Mouse (Mus musculus): ENCODE results near the gene Mrpl39.

The Mrpl39 gene

GRCm38 (mm10) chr16:84698708-84699107 is 36.8 kb downstream of the Mrpl39 start:
- no peak for DNase-seq (ENCODE audit: low spot score in 2 of 2)

- DNase-seq (ENCODE audit: low spot score in 2 of 2) = no peak
Measured at GRCm38 (mm10) chr16:84696178-84696577, 39.4 kb downstream of the Mrpl39 start.

- DNase-seq (ENCODE audit: low spot score in 2 of 2) = no peak
Measured at GRCm38 (mm10) chr16:84681991-84682390, 53.6 kb downstream of the Mrpl39 start.

- no peak for DNase-seq (ENCODE audit: low spot score in 2 of 2)
Measured at GRCm38 (mm10) chr16:84680760-84681159, 54.8 kb downstream of the Mrpl39 start.

GRCm38 (mm10) chr16:84677292-84677691 is 58.2 kb downstream of the Mrpl39 start:
- DNase-seq (ENCODE audit: low spot score in 2 of 2) = no peak
